Mouse (Mus musculus): ENCODE measurements around the gene Rras2. TPM values are rescaled to one million over a fixed set of nuclear protein-coding genes. Genes with fewer than 3 reads are reported as not detected.

Gene Rras2
- total and polyA plus RNA-seq, 2 experiments from 2014 or later, result 37.4 to 72.8 TPM

DNA sequence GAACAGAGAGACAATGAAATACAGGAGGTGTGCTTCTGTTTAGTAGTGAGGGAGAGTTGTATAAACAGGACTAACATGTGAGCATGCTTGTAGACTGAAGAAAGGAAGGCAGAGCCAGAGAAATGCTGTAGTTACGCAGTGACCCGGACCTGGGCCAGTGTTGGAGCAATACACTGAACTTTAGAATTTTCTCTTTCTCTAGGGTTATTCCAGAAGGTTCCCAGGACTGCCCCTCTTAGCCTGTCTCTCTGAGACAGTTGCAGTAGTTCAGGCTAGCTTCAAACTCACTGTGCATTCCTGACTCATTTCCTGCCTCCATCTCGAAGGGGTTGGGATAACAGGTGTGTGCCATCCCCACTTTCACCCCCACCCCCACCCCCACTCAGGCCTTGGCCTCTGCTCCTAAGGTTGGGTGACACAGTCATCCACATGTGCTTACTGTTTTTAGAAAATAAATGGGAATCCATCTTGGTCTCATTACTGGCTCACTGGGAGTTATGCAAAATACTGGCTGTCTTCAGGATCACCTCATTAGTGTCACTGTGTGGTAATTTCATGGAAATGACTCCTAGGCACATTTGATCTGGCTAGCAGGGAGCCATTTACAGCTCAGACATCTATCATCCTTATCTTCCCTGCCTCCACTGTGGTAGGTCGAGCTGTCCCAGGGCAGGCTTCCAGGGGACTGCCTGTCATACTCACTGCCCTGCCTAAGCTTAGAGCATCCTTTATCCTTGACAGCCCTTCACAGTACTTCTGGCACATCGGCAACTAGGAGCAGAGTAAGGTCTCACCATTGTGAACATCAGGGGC lies 37.7 kb upstream of the Rras2 start:
- no peak for ATAC-seq (ENCODE audit: insufficient read depth, low read depth)
- no peak overlapping the region for H3K27ac ChIP-seq (ENCODE audit: low read depth)
- DNase-seq (ENCODE audit: low spot score), result no peak

DNA sequence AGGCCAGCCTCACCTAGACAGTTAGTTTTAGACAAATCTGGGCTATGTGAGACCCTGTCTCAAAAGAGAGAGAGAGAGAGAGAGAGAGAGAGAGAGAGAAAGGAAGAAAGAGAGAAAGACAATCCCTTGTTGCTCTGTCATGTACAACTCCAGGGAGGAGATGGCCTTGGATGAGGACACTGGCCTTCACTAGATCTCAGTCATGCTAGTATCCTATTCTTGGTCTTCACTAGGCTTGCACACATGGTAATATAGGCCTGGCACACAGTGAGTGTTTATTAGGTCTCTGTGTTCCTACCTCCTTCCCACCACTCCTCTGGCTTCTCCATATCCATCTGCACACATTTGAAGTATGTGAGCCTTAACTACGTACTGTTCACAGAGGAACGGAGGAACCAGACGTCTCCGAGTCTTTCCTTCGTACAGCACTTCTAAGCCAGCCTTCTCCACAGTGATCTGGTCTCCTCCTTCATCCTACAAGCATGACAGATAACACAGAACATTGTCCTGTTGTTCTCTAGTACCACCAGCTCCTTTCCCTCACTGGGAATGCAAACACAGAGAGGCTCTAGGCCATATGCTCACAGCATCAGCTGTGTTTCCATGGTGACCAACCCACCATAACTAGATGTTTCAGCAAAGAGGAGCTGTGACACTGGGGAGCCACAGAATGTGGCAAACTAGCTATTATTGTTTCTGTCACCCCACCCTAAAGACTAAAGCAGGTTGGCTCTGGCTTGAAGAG lies 33.6 kb upstream of the Rras2 start:
- ATAC-seq (ENCODE audit: insufficient read depth, low read depth), result no peak
- WGBS, result 90% methylated on average over 5 of the region's 5 CpGs

More for the DNA sequence above, 37.7 kb upstream of the Rras2 start:
- no peak for TF ChIP-seq CTCF (IDR thresholded peaks at IDR 0.05; ENCODE audit: low read depth)
- TF ChIP-seq EP300 (IDR thresholded peaks at IDR 0.05; ENCODE audit: low read depth), result no peak
- 49% methylated on average over 5 of the region's 5 CpGs for WGBS
- H3K9ac ChIP-seq (replicated peaks; ENCODE audit: low read depth, low read length), result no peak overlapping the region
- H3K36me3 ChIP-seq (replicated peaks; ENCODE audit: control insufficient read depth, insufficient read depth, low read length), result no peaks in the 10 kb centered on the region
- 0 out of 2 replicates have a peak, but pooled peaks cover 4% of the 10 kb centered on the region for H3K9me3 ChIP-seq (replicated peaks; ENCODE audit: control insufficient read depth, low read length)
- H3K27me3 ChIP-seq (ENCODE audit: control insufficient read depth, insufficient read depth, low read length), result no peaks in the 10 kb centered on the region
- no peak overlapping the region for H3K4me2 ChIP-seq (ENCODE audit: low read depth, low read length)
- no peak overlapping the region for H3K4me3 ChIP-seq (ENCODE audit: low read depth, low read length)
- no peaks in the 10 kb centered on the region for H3K4me1 ChIP-seq (ENCODE audit: control insufficient read depth, insufficient read depth)

DNA sequence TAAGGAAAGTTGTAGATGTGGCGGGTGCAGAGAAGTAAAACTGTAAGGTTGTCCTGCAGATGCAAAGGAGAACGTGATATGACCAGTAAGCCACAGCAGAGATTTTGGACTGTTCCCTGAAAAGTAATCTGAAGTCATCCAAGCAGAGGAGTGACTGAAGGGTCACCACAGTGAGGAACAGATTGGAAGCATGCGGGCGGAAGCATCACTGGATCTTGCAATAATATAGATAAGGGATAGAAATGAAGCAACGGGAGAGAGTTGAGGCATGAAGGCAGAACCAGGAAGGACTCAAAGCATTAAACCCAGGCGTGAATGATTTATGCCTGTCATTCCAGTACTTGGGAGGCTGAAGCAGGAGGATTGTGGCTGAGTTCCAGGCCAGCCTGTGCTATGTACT lies 32.0 kb upstream of the Rras2 start:
- ATAC-seq (ENCODE audit: insufficient read depth, low read depth), result no peak
- WGBS, result 73% methylated on average over 6 of the region's 6 CpGs
- Histone ChIP-seq H3K27me3 (ENCODE audit: control insufficient read depth, insufficient read depth, low read length) (no peaks in the 10 kb centered on the region), H3K36me3 (replicated peaks; ENCODE audit: control insufficient read depth, insufficient read depth, low read length) (no peaks in the 10 kb centered on the region), H3K9ac (replicated peaks; ENCODE audit: low read depth, low read length) (no peak overlapping the region), H3K4me3 (ENCODE audit: low read depth, low read length) (no peak overlapping the region), H3K4me1 (ENCODE audit: control insufficient read depth, insufficient read depth) (no peaks in the 10 kb centered on the region), H3K9me3 (replicated peaks; ENCODE audit: control insufficient read depth, low read length) (0 out of 2 replicates have a peak, but pooled peaks cover 4% of the 10 kb centered on the region), H3K27ac (ENCODE audit: low read depth) (no peak overlapping the region), H3K4me2 (ENCODE audit: low read depth, low read length) (no peak overlapping the region)
- DNase-seq (ENCODE audit: low spot score), result no peak
- TF ChIP-seq EP300 (IDR thresholded peaks at IDR 0.05; ENCODE audit: low read depth), result no peak
- TF ChIP-seq CTCF (IDR thresholded peaks at IDR 0.05; ENCODE audit: low read depth), result no peak

More for the DNA sequence above, 33.6 kb upstream of the Rras2 start:
- Histone ChIP-seq H3K36me3 (replicated peaks; ENCODE audit: control insufficient read depth, insufficient read depth, low read length) (no peaks in the 10 kb centered on the region), H3K9ac (replicated peaks; ENCODE audit: low read depth, low read length) (no peak overlapping the region), H3K4me2 (ENCODE audit: low read depth, low read length) (no peak overlapping the region), H3K9me3 (replicated peaks; ENCODE audit: control insufficient read depth, low read length) (0 out of 2 replicates have a peak, but pooled peaks cover 4% of the 10 kb centered on the region), H3K27me3 (ENCODE audit: control insufficient read depth, insufficient read depth, low read length) (no peaks in the 10 kb centered on the region), H3K27ac (ENCODE audit: low read depth) (no peak overlapping the region), H3K4me1 (ENCODE audit: control insufficient read depth, insufficient read depth) (no peaks in the 10 kb centered on the region), H3K4me3 (ENCODE audit: low read depth, low read length) (no peak overlapping the region)
- no peak for TF ChIP-seq CTCF (IDR thresholded peaks at IDR 0.05; ENCODE audit: low read depth)
- no peak for TF ChIP-seq EP300 (IDR thresholded peaks at IDR 0.05; ENCODE audit: low read depth)
- no peak for DNase-seq (ENCODE audit: low spot score)

DNA sequence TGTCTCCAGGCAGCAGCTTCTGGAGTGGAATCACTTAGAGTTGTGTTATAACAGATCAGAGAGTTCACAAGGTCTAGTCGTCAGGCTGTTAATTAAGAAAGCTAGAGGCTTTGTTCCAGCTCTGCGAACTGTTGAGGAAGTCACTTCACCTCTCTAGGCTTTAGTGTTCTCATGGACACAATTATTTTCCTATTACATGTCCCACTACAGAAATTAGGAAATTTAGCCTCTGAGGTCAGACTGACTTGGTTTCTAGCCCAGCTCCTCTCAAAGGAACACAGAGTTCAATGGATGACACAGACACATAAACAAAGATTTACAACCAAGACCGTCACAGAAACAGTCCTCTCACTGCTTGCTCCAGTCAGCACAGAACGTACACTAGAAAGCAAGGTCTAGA lies 31.6 kb upstream of the Rras2 start:
- no peaks in the 10 kb centered on the region for H3K36me3 ChIP-seq (replicated peaks; ENCODE audit: control insufficient read depth, insufficient read depth, low read length)
- no peak for TF ChIP-seq EP300 (IDR thresholded peaks at IDR 0.05; ENCODE audit: low read depth)
- no peak for TF ChIP-seq CTCF (IDR thresholded peaks at IDR 0.05; ENCODE audit: low read depth)
- 76% methylated on average over 4 of the region's 4 CpGs for WGBS
- ATAC-seq (ENCODE audit: insufficient read depth, low read depth), result no peak
- H3K4me2 ChIP-seq (ENCODE audit: low read depth, low read length), result no peak overlapping the region
- H3K27me3 ChIP-seq (ENCODE audit: control insufficient read depth, insufficient read depth, low read length), result no peaks in the 10 kb centered on the region
- H3K27ac ChIP-seq (ENCODE audit: low read depth), result no peak overlapping the region
- 0 out of 2 replicates have a peak, but pooled peaks cover 4% of the 10 kb centered on the region for H3K9me3 ChIP-seq (replicated peaks; ENCODE audit: control insufficient read depth, low read length)
- H3K4me1 ChIP-seq (ENCODE audit: control insufficient read depth, insufficient read depth), result no peaks in the 10 kb centered on the region
- no peak overlapping the region for H3K4me3 ChIP-seq (ENCODE audit: low read depth, low read length)
- H3K9ac ChIP-seq (replicated peaks; ENCODE audit: low read depth, low read length), result no peak overlapping the region
- DNase-seq (ENCODE audit: low spot score), result no peak

DNA sequence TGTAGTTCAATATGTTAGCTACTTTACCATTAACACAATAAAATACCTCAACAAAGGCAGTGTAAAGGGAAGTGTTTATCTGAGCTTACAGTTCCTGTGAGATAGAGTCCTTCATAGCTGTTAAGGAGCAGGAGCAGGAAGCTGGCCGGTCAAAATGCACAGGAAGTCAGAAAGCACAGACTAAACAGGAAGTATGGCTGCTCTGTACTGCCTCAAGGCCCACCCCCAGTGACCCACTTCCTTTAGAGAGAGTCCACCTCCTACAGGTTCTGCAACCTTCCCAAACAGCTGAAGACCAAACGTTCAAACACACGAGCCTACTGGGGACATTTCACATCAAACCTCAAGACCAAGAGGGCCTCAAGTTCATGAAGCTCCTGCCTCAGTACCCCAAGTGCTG lies 28.3 kb upstream of the Rras2 start:
- no peak for TF ChIP-seq EP300 (IDR thresholded peaks at IDR 0.05; ENCODE audit: low read depth)
- TF ChIP-seq CTCF (IDR thresholded peaks at IDR 0.05; ENCODE audit: low read depth), result no peak
- no peaks in the 10 kb centered on the region for H3K36me3 ChIP-seq (replicated peaks; ENCODE audit: control insufficient read depth, insufficient read depth, low read length)
- H3K27ac ChIP-seq (ENCODE audit: low read depth), result no peak overlapping the region
- WGBS, result 67% methylated on average over 3 of the region's 3 CpGs
- ATAC-seq (ENCODE audit: insufficient read depth, low read depth) (no peak), DNase-seq (ENCODE audit: low spot score) (no peak)
- H3K4me1 ChIP-seq (ENCODE audit: control insufficient read depth, insufficient read depth), result no peaks in the 10 kb centered on the region
- no peak overlapping the region for H3K9ac ChIP-seq (replicated peaks; ENCODE audit: low read depth, low read length)
- H3K9me3 ChIP-seq (replicated peaks; ENCODE audit: control insufficient read depth, low read length), result 0 out of 2 replicates have a peak, but pooled peaks cover 4% of the 10 kb centered on the region
- H3K27me3 ChIP-seq (ENCODE audit: control insufficient read depth, insufficient read depth, low read length), result no peaks in the 10 kb centered on the region
- no peak overlapping the region for H3K4me2 ChIP-seq (ENCODE audit: low read depth, low read length)
- no peak overlapping the region for H3K4me3 ChIP-seq (ENCODE audit: low read depth, low read length)
